Mouse (Mus musculus) c-Kit-positive CD71-positive TER-119-positive erythroid progenitor cells, embryonic 14.5 days (primary cell): ENCODE measurements around the gene Fuom.

Experiments used
- DNase-seq: peaks from one replicate; pipeline ENCODE4 v3.0.0-alpha.2; 2013; ENCODE audit warnings: low spot score

The Fuom gene

DNA sequence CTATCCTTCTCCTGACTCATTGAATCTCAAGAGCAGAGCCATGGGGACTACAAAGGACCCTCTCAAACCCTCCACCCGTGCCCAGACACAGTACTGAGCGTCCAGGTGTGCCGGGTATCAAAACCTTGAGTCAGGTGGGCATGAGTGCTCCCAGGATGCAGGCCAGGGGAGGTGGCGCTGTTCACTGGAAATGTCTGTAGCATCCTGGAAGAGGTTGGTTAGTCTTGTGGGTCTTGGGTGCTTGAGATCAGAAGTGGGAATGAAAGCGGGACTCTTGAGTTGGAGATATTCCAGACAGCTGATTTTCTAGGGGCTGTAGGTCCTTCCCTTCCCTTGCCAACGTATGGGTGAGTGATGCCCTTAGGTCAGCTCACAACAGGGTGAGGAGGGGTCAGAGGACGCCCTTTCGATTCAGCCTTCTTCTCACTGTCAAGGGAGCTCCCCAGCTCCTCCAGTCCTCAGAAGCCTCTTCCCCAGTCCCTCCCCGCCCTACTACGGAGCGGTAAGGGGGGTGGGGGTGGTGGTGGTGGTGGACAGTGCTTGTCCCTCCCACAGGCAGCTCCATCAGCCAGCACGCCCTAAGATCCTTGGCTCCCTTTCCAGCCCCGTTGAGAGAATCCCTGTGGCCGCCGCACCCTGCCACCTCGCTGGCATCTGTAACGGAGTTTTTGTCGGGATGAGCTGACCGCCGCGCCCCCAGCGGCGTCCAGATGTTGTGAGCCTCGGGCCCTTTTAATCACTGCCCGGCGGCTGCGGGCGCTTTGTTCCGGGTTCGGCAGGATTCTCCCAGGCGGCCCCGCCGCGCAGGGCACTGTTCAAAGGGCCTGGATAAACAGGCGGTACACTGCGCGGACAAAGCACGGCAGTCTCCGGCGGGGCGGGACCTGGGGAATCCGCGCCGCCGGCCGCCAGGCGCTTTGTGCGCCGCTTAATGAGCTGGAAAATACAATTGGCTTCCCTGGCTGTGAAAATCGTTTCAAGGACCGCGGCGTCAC is 44.5 kb downstream of the Fuom start:
- DNase-seq: no peak

- DNase-seq: no peak
These were observed 48.1 kb downstream of the Fuom start for GRCm38 (mm10) chr7:140054124-140054523.

DNA sequence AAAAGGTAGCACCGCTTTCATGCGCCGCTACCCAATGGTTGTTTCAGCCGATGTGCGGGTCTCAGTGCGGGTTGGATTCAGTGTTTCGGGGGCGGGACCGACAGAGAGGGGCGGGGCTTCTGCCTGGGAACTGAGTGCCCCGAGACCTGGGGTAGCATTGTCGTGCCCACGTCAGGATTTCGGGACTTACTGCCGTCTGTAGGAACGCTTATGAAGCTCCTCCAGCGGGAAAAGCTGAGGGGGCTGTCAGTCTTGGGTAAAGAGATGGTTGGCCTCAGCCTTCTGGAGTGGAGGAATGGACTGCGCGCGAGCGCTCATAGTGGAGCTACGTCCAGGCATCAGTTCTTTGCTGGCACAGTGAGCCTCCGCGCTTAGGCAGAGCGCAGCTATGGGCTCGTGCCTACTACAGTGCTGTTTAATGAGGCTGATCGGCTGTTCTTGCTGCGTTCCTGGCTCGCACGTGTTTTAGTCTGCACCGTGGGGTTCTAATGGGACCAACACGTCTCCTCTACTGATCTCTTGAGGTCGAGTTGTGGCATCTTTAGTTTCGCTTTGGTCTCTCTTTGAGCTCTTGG is 53.0 kb downstream of the Fuom start:
- DNase-seq: no peak

- no peak for DNase-seq
These were observed 53.7 kb downstream of the Fuom start, which contains the start of gene Msx3 for GRCm38 (mm10) chr7:140048361-140049114. Gene Msx3, minus strand, starts transcription at chr7:140049089.

GRCm38 (mm10) chr7:140047811-140048311 is 54.4 kb downstream of the Fuom start:
- DNase-seq: no peak
